Mouse (Mus musculus): Measurements from ENCODE around the gene Sipa1.
A peak's percentile ranks its signal among the peaks of the same experiment; 100 is the strongest.

The Sipa1 gene

DNA sequence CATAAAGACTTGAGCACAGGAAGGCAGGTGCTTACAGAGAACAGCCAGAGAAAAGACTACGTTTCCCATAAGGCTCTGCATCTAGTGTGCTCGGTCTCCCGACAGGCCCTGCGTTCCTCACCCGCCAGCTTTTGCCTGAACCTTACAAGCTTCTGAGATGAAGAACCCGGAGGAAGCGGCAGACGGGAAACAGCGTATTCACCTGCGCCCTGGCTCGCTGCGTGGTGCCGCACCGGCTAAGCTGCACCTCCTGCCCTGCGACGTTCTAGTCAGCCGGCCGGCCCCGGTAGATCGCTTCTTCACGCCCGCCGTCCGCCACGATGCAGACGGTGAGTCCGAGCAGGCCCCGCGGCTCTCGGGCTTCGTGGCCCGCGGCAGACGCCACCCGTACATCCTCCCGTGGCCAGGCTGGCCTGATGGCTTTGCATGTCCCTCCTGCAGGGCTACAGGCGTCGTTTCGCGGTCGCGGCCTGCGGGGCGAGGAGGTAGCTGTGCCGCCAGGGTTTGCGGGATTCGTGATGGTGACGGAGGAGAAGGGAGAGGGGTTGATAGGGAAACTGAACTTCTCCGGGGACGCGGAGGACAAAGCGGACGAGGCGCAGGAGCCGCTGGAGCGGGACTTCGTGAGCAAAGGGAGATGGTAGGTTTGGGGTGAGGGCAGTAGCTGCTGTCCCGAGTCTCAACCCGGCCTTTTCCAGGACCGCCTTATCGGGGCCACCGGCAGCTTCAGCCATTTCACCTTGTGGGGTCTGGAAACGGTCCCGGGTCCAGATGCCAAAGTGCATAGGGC lies 61.6 kb downstream of the Sipa1 start, which contains the start of gene Rnaseh2c:
Gene Rnaseh2c, plus strand, starts transcription at position 122 of the 790 bp plus-strand sequence.
- peak; percentile 75 for DNase-seq

Data from lung, postnatal 14 days (tissue).